Mouse (Mus musculus) gastrocnemius, adult 2 months (tissue): ENCODE results near the gene Olfr1308. TPM values are rescaled to one million over a fixed set of nuclear protein-coding genes. Genes with fewer than 3 reads are reported as not detected.

Source experiments
- DNase-seq: peaks from one replicate; pipeline ENCODE4 v3.0.0; 2022
- H3K27ac ChIP-seq: fragments of 200-600 bp; 2 replicates; pipeline ENCODE4 v1.8.1; 2022; ENCODE audit warnings: mild to moderate bottlenecking
- H3K4me3 ChIP-seq: fragments of 200-600 bp; 2 replicates; pipeline ENCODE4 v1.8.1; 2022; ENCODE audit warnings: mild to moderate bottlenecking, moderate library complexity
- CTCF ChIP-seq: fragments of 200-600 bp; IDR thresholded peaks from 2 replicates; pipeline ENCODE4 v1.8.1; 2022; ENCODE audit warnings: antibody characterized with exemption, mild to moderate bottlenecking, moderate library complexity
- intact Hi-C: fragments of 180-260 bp; cut with DNase I; formaldehyde crosslinking; loops from one replicate; pipeline ENCODE4 v1.15.1; 2025
- long read RNA-seq, 2 experiments: library from polyadenylated mRNA; stranded (forward); transcript quantifications; one replicate each; pipeline ENCODE4 v2.0.0; 2021
- total RNA-seq, 2 experiments: library from RNA; stranded (reverse); gene quantifications; 2 replicates each; pipeline ENCODE4 v1.2.3; 2021

Olfr1308 gene
- total RNA-seq = not detected
- long read RNA-seq, experiment 1 = 0 reads
- long read RNA-seq, experiment 2 = 0 reads

DNA sequence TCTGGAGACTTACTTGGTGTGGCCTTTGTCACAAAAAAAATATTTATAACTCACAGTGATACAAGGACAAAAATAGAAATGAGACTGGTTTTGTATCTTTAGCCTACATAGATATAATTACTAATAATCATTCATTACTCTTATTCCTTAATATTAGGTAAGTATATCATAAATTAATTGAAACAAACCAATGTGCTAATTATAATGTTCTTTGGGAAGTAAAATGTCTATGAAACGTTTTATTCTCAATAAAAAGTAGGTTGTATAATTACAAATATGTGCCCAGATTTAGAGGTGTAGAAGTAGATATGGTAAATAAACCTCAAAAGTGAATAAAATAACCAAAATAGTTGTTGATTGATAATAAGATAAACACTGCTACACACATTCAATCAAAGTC, at the start of gene Olfr1308:
Gene Olfr1308 (minus strand): TSS at position 101 of the 400 bp plus-strand sequence.
- intact Hi-C loops = no loop called here

GRCm38 (mm10) chr2:112012608-112013007, 47.9 kb upstream of the Olfr1308 start, which contains the start of gene Olfr1310:
Gene Olfr1310 (minus strand): TSS chr2:112012708.
- H3K27ac ChIP-seq = no peak within 1 kb of the TSS
- no peak for DNase-seq
- H3K4me3 ChIP-seq = no peak within 1 kb of the TSS
- intact Hi-C loops = no loop called here
- no peak for TF ChIP-seq CTCF

More for the DNA sequence above, at the start of gene Olfr1308:
- no peak within 1 kb of the TSS for H3K27ac ChIP-seq
- TF ChIP-seq CTCF = no peak
- no peak within 1 kb of the TSS for H3K4me3 ChIP-seq
- no peak for DNase-seq

- intact Hi-C loops = no loop called here
- no peak for DNase-seq
- no peak for TF ChIP-seq CTCF
- no peak within 1 kb of the TSS for H3K27ac ChIP-seq
- no peak within 1 kb of the TSS for H3K4me3 ChIP-seq
Measured at GRCm38 (mm10) chr2:111990181-111990580, 25.4 kb upstream of the Olfr1308 start, which contains the start of gene Olfr1309. Gene Olfr1309 (minus strand): TSS chr2:111990281.

GRCm38 (mm10) chr2:111949340-111949739, 15.4 kb downstream of the Olfr1308 start, which contains the start of gene Olfr1307:
Gene Olfr1307 (minus strand): TSS chr2:111949440.
- no peak within 1 kb of the TSS for H3K4me3 ChIP-seq
- intact Hi-C loops = no loop called here
- DNase-seq = no peak
- TF ChIP-seq CTCF = no peak
- H3K27ac ChIP-seq = no peak within 1 kb of the TSS

DNA sequence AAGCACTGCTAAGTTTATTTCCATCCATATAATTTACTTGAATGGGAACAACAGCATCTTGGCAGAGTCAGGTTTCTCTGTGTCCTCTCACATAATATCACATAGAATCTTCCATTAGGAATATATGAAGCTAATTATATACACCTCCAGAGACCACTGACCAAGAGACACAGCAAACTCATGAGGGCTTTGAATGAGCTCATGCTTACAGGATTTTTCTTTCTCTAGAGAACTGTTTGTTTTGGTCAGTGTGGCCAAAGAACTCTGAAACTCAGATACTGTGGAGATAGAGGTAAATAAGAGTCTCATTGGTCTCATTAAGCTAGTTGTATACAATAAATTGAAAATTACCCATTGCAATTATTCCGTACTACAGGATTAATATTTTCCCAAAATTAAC, 48.6 kb downstream of the Olfr1308 start, which contains the start of gene Olfr1306:
Gene Olfr1306 (minus strand): TSS at position 101 of the 400 bp plus-strand sequence.
- no peak within 1 kb of the TSS for H3K27ac ChIP-seq
- DNase-seq = no peak
- intact Hi-C loops = no loop called here
- no peak for TF ChIP-seq CTCF
- H3K4me3 ChIP-seq = no peak within 1 kb of the TSS

Other genes starting within 250 kb of the Olfr1308 start
- not detected for gene Olfr1301, start 213.9 kb downstream of the Olfr1308 start, total RNA-seq
- gene Olfr1302, start 187.5 kb downstream of the Olfr1308 start, total RNA-seq = not detected
- not detected for gene Olfr1303, start 144.6 kb downstream of the Olfr1308 start, total RNA-seq
- gene Olfr1305, start 87.8 kb downstream of the Olfr1308 start, total RNA-seq = not detected
- not detected for gene Olfr1306, start 48.7 kb downstream of the Olfr1308 start, total RNA-seq
- not detected for gene Olfr1307, start 15.5 kb downstream of the Olfr1308 start, total RNA-seq
- not detected for gene Olfr1309, start 25.3 kb upstream of the Olfr1308 start, total RNA-seq
- not detected for gene Olfr1310, start 47.8 kb upstream of the Olfr1308 start, total RNA-seq
- gene Olfr1311, start 59.5 kb upstream of the Olfr1308 start, total RNA-seq = not detected
- gene Olfr1312, start 85.3 kb upstream of the Olfr1308 start, total RNA-seq = not detected
- not detected for gene Olfr1313, start 112.9 kb upstream of the Olfr1308 start, total RNA-seq
- not detected for gene Olfr1314, start 131.8 kb upstream of the Olfr1308 start, total RNA-seq
- gene Olfr1315-ps1, start 150.5 kb upstream of the Olfr1308 start, total RNA-seq = not detected
- gene Olfr1316, start 170.0 kb upstream of the Olfr1308 start, total RNA-seq = not detected
- gene Olfr1317, start 175.4 kb upstream of the Olfr1308 start, total RNA-seq = not detected
- not detected for gene Olfr1318, start 189.3 kb upstream of the Olfr1308 start, total RNA-seq